Mouse (Mus musculus) liver, embryonic 14.5 days (tissue): ENCODE results near the gene Pnmt. TPM values are rescaled to one million over a fixed set of nuclear protein-coding genes. Genes with fewer than 3 reads are reported as not detected.

Experiments used
- ATAC-seq: fragments of 200-750 bp; cut with Nextera tagmentation; 2 replicates; pipeline ENCODE4 v1.8.0; 2017; ENCODE audit warnings: moderate number of reproducible peaks, mild to moderate bottlenecking, moderate library complexity; ENCODE audit not compliant: insufficient read depth
- DNase-seq, 3 experiments: peaks; one replicate each; pipeline ENCODE4 v3.0.0-alpha.2; 2012 to 2013; ENCODE audit warnings: low read depth in 3 of 3, low spot score in 3 of 3
- H3K27ac ChIP-seq: fragments of 300-500 bp; sonication (generic); 2 replicates; pipeline ENCODE4 v1.5.1; 2014; ENCODE audit warnings: moderate library complexity, mild to moderate bottlenecking, control low read depth, inconsistent platforms
- H3K27me3 ChIP-seq: fragments of 300-500 bp; sonication (generic); 2 replicates; pipeline ENCODE4 v1.6.1; 2014; ENCODE audit warnings: mild to moderate bottlenecking, low read length, moderate library complexity; ENCODE audit not compliant: control insufficient read depth, insufficient read depth
- H3K36me3 ChIP-seq: fragments of 300-500 bp; sonication (generic); replicated peaks from 2 replicates; pipeline ENCODE4 v1.6.1; 2014; ENCODE audit warnings: low read depth; ENCODE audit not compliant: control insufficient read depth, insufficient read depth
- H3K4me1 ChIP-seq, 2 experiments: fragments of 200-500 bp in 1 of 2; fragments of 300-500 bp in 1 of 2; sonication (generic) in 1 of 2; replicated peaks; 2 replicates each; pipeline ENCODE4 v1.6.1; 2012 to 2014; ENCODE audit warnings: antibody characterized with exemption in 1 of 2, inconsistent platforms in 1 of 2, low read length in 1 of 2; ENCODE audit not compliant: control insufficient read depth in 2 of 2, insufficient read depth in 2 of 2
- H3K4me2 ChIP-seq: fragments of 300-500 bp; sonication (generic); 2 replicates; pipeline ENCODE4 v1.6.1; 2014; ENCODE audit warnings: low read depth, mild to moderate bottlenecking, control low read depth, moderate library complexity
- H3K4me3 ChIP-seq, 2 experiments: fragments of 200-500 bp in 1 of 2; fragments of 300-500 bp in 1 of 2; sonication (generic) in 1 of 2; 2 replicates each; pipeline ENCODE4 v1.5.1; 2012 to 2014; ENCODE audit warnings: low read depth in 2 of 2, low read length in 2 of 2, mild to moderate bottlenecking in 2 of 2, control low read depth in 1 of 2, inconsistent platforms in 1 of 2, moderate library complexity in 1 of 2; ENCODE audit not compliant: insufficient read depth in 1 of 2
- H3K9ac ChIP-seq: fragments of 300-500 bp; sonication (generic); replicated peaks from 2 replicates; pipeline ENCODE4 v1.6.1; 2014; ENCODE audit warnings: mild to moderate bottlenecking, control low read depth, moderate library complexity
- H3K9me3 ChIP-seq: fragments of 300-500 bp; sonication (generic); 2 replicates; pipeline ENCODE4 v1.6.1; 2016; ENCODE audit warnings: low read length, mixed read lengths; ENCODE audit not compliant: control insufficient read depth
- CTCF ChIP-seq: IDR thresholded peaks from 2 replicates; pipeline ENCODE4 v1.5.1; 2016; ENCODE audit warnings: antibody characterized with exemption, low read depth, control low read depth
- EP300 ChIP-seq: IDR thresholded peaks from 2 replicates; pipeline ENCODE4 v1.6.1; 2016; ENCODE audit warnings: antibody characterized with exemption, low read depth
- WGBS: fragments of 180-500 bp; shearing (Covaris S2); extraction: QIAGEN DNeasy Blood & Tissue Kit; methylation state at CpG from one replicate; pipeline ENCODE4 v1.1.7; 2014; ENCODE audit not compliant: insufficient replicate concordance; 5-methylcytosine and 5-hydroxymethylcytosine counted together
- polyA plus RNA-seq, 2 experiments: library from polyadenylated mRNA; depleted of rRNA in 1 of 2; stranded (reverse) in 1 of 2; unstranded in 1 of 2; fragments of >200 nt; fragmentation: Nextera tagmentation in 1 of 2; extraction: Ambion mirVana in 1 of 2; gene quantifications; 2 replicates each; pipeline versions ENCODE4 v1.2.1 to v1.2.3; 2012 to 2014

Pnmt gene
- polyA plus RNA-seq, 2 experiments = not detected

GRCm38 (mm10) chr11:98414162-98414561 lies 27.9 kb downstream of the Pnmt start:
- Histone ChIP-seq H3K4me3 (no peak overlapping the region), H3K4me1 (peaks cover 0 to 4% of the 10 kb centered on the region in 2 experiments; a peak in 2 of 4 replicates), H3K9ac (no peak overlapping the region), H3K27me3 (peaks cover 45% of the 10 kb centered on the region), H3K27ac (no peak overlapping the region), H3K36me3 (no peaks in the 10 kb centered on the region), H3K4me2 (no peak overlapping the region), H3K9me3 (no peaks in the 10 kb centered on the region)
- DNase-seq (no peak), ATAC-seq (no peak)
- 30% methylated on average over 2 of the region's 2 CpGs for WGBS
- TF ChIP-seq CTCF (no peak), EP300 (no peak)

GRCm38 (mm10) chr11:98417074-98417473 lies 30.8 kb downstream of the Pnmt start:
- 43% methylated on average over 1 of the region's 1 CpGs for WGBS
- TF ChIP-seq EP300 = no peak
- TF ChIP-seq CTCF = no peak
- Histone ChIP-seq H3K9ac (no peak overlapping the region), H3K36me3 (no peaks in the 10 kb centered on the region), H3K9me3 (no peaks in the 10 kb centered on the region), H3K4me2 (no peak overlapping the region), H3K4me3 (no peak overlapping the region), H3K4me1 (peaks cover 0 to 2% of the 10 kb centered on the region in 2 experiments; a peak in 1 of 4 replicates), H3K27me3 (peaks cover 26% of the 10 kb centered on the region), H3K27ac (no peak overlapping the region)
- no peak for DNase-seq
- no peak for ATAC-seq

GRCm38 (mm10) chr11:98418273-98418672 lies 32.0 kb downstream of the Pnmt start:
- Histone ChIP-seq H3K9me3 (no peaks in the 10 kb centered on the region), H3K27ac (no peak overlapping the region), H3K27me3 (peaks cover 15% of the 10 kb centered on the region), H3K4me2 (no peak overlapping the region), H3K4me3 (no peak overlapping the region), H3K36me3 (no peaks in the 10 kb centered on the region), H3K4me1 (peaks cover 0 to 2% of the 10 kb centered on the region in 2 experiments; a peak in 1 of 4 replicates), H3K9ac (no peak overlapping the region)
- 56% methylated on average over 6 of the region's 6 CpGs for WGBS
- ATAC-seq (no peak), DNase-seq (no peak)
- TF ChIP-seq EP300 (no peak), CTCF (no peak)

- Histone ChIP-seq H3K4me3 (no peak overlapping the region), H3K9me3 (no peaks in the 10 kb centered on the region), H3K27ac (no peak overlapping the region), H3K36me3 (no peaks in the 10 kb centered on the region), H3K9ac (no peak overlapping the region), H3K27me3 (peaks cover 8% of the 10 kb centered on the region), H3K4me2 (no peak overlapping the region), H3K4me1 (0 out of 4 replicates have a peak, but pooled peaks cover 0 to 2% of the 10 kb centered on the region in 2 experiments)
- TF ChIP-seq EP300 (no peak), CTCF (no peak)
- no peak for ATAC-seq
- no peak for DNase-seq
- 63% methylated on average over 10 of the region's 10 CpGs for WGBS
Measured at GRCm38 (mm10) chr11:98418939-98419547, 32.8 kb downstream of the Pnmt start.

- H3K27me3 ChIP-seq = no peaks in the 10 kb centered on the region
- H3K4me2 ChIP-seq = no peak overlapping the region
- WGBS = 72% methylated on average over 7 of the region's 7 CpGs
- no peak overlapping the region for H3K4me3 ChIP-seq
- H3K4me1 ChIP-seq = no peaks in the 10 kb centered on the region
- H3K9me3 ChIP-seq = no peaks in the 10 kb centered on the region
- ATAC-seq = no peak
- TF ChIP-seq CTCF (no peak), EP300 (no peak)
- H3K27ac ChIP-seq = no peak overlapping the region
- H3K36me3 ChIP-seq = no peaks in the 10 kb centered on the region
- no peak overlapping the region for H3K9ac ChIP-seq
- no peak for DNase-seq
Measured at GRCm38 (mm10) chr11:98426592-98426991, 40.3 kb downstream of the Pnmt start.
